Mouse (Mus musculus) myocyte (in vitro differentiated cells): ENCODE data around the gene Kif1c.

ENCODE experiments used
- CEBPB ChIP-seq: IDR thresholded peaks from 2 replicates; pipeline ENCODE4 v1.6.1; 2011; ENCODE audit warnings: mild to moderate bottlenecking, moderate library complexity; ENCODE audit not compliant: poor library complexity, insufficient read depth, severe bottlenecking
- E2F4 ChIP-seq: IDR thresholded peaks from one replicate; pipeline ENCODE4 v1.6.1; 2011; ENCODE audit warnings: mild to moderate bottlenecking, control low read depth, moderate library complexity; ENCODE audit not compliant: insufficient read depth
- MAX ChIP-seq: IDR thresholded peaks from one replicate; pipeline ENCODE4 v1.6.1; 2011; ENCODE audit warnings: low read depth, mild to moderate bottlenecking, control low read depth
- MYOD1 ChIP-seq, 3 experiments: IDR thresholded peaks; one replicate each; pipeline ENCODE4 v1.6.1; 2011; ENCODE audit warnings: control low read depth in 2 of 3, low read depth in 2 of 3, mild to moderate bottlenecking in 2 of 3, moderate library complexity in 1 of 3; ENCODE audit not compliant: insufficient read length in 2 of 3, control insufficient read depth in 1 of 3
- MYOG ChIP-seq, 3 experiments: IDR thresholded peaks; one replicate each; pipeline ENCODE4 v1.6.1; 2011; ENCODE audit warnings: control low read depth in 2 of 3, low read depth in 2 of 3, mild to moderate bottlenecking in 2 of 3; ENCODE audit not compliant: insufficient read length in 2 of 3, control insufficient read depth in 1 of 3, insufficient read depth in 1 of 3
- POLR2A ChIP-seq: IDR thresholded peaks from one replicate; pipeline ENCODE4 v1.6.1; 2011; ENCODE audit warnings: low read depth, mild to moderate bottlenecking, control low read depth, moderate library complexity; ENCODE audit not compliant: insufficient read length
- USF1 ChIP-seq: IDR thresholded peaks from one replicate; pipeline ENCODE4 v1.6.1; 2011; ENCODE audit warnings: low read depth, mild to moderate bottlenecking, control low read depth, moderate library complexity

GRCm38 (mm10) chr11:70742117-70742516 is 41.8 kb downstream of the Kif1c start:
- TF ChIP-seq MYOG (IDR thresholded peaks at IDR 0.05; ENCODE audit: control insufficient read depth in 1 of 3, insufficient read depth in 1 of 3, insufficient read length in 2 of 3, low read depth in 2 of 3) (peak in 1 of 3 experiments; percentile 37), E2F4 (no peak), POLR2A (no peak), USF1 (no peak), CEBPB (no peak), MYOD1 (IDR thresholded peaks at IDR 0.05; ENCODE audit: control insufficient read depth in 1 of 3, insufficient read length in 2 of 3, low read depth in 2 of 3) (peak in 2 of 3 experiments; percentile 39 to 44), MAX (no peak)
